Mouse (Mus musculus) liver (tissue): ENCODE measurements around the gene Kndc1.

Experiments
- DNase-seq: peaks from one replicate; pipeline ENCODE4 v3.0.0-alpha.2; 2020; ENCODE audit warnings: mixed read lengths

Gene Kndc1

GRCm38 (mm10) chr7:139894655-139895557 lies at the start of gene Kndc1:
Gene Kndc1, plus strand, starts transcription at chr7:139894696.
- DNase-seq: no peak

DNA sequence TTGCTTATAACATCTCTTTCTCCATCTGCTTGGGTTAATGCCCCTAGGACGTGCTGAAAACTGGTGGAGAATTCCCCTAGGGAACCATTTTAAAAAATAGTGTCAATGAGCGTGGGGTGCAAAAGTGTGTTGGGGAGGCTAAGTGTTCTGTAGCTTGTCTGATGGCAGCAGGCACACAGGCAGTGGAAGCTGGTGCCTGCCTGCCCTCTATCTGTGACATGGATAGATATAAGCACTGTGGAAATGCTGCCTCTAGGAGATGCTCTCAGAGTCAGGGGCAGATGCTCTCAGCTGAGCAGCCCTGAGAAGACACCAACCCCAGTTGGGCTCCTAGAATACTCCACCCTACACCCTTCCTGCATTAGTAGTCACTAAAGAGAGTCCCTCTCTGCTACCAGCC lies 49.4 kb upstream of the Kndc1 start:
- no peak for DNase-seq

DNA sequence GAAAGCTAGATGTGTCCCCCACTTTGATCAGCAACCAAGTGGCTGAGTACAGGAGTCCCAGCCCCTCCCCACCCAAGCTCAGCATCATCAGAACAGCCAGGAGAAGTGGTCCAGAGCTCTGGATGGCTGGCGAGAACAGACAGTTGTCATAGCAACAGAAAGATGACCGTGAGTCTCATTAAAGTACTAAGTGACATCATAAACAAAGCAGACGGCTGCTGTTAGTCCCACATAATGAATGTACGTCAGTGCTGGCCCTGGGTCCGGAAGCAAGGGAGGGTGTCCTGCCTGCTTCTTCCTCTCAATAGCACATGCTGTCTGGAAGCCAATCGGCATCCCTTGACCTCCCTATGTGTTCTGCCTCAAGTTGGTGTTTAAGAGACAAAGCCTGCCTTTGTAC lies 44.3 kb upstream of the Kndc1 start:
- no peak for DNase-seq

DNA sequence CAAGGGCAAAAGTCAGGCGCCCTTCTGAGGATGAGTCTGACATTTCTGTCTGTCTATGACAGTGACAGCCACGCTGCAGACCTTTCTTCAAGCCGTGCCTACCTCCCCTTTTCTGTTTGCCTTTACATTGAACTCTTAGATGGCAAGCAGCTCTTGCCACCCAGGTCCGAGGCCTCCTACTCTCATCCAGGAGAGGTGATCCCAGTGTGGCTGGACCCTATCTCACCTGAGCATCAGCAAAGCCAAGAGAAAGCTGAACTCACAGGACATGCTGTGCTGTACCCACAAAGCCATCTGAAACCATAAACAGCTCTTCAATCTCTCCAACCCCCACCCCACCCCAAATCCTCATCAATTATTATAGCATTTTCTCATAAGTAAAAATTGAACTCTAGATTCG lies 43.8 kb upstream of the Kndc1 start:
- DNase-seq: no peak

GRCm38 (mm10) chr7:139851098-139851497 lies 43.4 kb upstream of the Kndc1 start:
- no peak for DNase-seq

- DNase-seq: no peak
Observed at GRCm38 (mm10) chr7:139855261-139855660, 39.2 kb upstream of the Kndc1 start.

GRCm38 (mm10) chr7:139861411-139861810 lies 33.1 kb upstream of the Kndc1 start:
- peak; percentile 54 for DNase-seq

DNA sequence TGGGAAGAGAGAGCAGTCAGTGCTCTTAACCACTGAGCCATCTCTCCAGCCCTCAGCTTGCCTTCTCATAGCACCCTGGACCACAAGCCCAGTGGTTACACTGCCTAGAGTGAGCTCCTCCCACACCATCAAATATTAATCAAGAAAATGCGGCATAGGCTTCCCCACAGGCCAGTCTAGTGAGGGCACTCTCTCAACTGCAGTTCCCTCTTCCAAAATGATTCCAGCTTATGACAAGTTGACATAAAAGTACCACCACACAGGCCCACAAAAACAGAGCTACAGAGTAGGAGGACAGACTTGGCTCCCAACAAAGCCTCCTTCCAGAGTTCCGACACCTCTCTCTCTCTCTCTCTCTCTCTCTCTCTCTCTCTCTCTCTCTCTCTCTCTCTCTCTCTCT lies 31.4 kb upstream of the Kndc1 start:
- no peak for DNase-seq

DNA sequence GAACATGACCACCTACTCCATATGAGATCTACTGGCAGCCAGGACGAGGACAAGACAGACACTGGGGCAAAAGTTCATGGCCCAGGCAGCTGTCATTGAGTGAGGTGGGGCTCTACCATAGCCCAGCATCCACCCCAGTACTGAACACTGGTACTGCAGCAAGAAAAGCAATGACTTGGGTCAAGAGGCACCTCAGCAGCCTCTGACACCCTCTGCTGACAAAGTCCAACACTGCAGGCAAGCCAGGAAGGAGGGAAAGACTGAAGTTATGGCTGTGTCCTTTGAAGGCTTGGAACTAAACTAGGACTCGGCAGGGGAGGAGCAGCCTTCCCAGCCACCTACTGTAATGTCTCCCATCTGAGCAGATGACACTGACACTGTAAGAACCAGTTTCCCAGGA lies 30.2 kb upstream of the Kndc1 start:
- no peak for DNase-seq

- no peak for DNase-seq
Observed at GRCm38 (mm10) chr7:139864871-139865270, 29.6 kb upstream of the Kndc1 start.

DNA sequence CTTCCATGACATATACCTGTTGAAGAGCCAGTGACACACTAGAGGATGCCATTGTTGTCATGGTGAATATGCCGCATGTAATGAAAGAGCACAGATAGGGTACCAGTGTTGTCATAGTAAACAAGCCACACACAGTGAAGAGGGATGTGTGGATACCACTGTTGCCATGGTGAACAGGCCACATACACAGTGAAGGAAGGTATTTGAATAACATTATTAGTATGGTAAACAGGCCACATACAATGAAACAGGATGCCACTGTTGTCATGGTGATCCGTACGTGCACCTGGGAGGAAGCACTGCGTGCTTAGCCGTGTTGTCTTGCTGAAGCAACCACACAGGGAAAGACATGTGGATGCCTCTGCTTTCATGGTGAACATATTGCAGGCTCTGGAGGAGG lies 23.5 kb upstream of the Kndc1 start:
- DNase-seq: no peak

DNA sequence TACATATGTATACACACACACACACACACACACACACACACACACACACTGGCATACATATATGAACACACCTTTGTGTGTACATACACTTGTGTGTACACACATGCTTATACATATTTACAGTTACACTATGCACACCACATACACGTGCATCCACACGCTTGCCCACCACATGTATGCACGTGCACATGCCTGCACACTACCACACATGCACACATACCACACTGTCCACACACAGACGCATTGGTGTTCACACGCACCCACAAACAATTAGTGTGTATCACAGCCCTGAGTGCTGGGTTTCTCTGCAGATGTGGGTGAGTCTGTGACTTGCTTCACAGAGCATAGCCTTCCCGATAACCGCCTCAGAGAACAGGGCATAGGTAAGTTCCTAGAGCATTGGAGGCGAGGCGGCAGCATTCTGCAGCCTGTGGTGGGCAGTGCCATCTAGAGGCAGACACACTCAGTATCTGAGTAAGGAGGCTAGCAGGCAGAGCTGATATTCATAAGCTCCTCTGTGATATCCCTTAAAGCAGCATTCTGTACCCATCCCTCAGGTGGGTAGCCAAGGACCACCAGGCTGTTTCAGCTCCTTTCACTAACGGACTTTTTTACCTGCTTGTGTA lies 17.2 kb upstream of the Kndc1 start:
- DNase-seq: no peak

- no peak for DNase-seq
Observed at GRCm38 (mm10) chr7:139878122-139878521, 16.4 kb upstream of the Kndc1 start.

GRCm38 (mm10) chr7:139878621-139879020 lies 15.9 kb upstream of the Kndc1 start:
- DNase-seq: no peak

- no peak for DNase-seq
Observed at GRCm38 (mm10) chr7:139883545-139883944, 11.0 kb upstream of the Kndc1 start.

DNA sequence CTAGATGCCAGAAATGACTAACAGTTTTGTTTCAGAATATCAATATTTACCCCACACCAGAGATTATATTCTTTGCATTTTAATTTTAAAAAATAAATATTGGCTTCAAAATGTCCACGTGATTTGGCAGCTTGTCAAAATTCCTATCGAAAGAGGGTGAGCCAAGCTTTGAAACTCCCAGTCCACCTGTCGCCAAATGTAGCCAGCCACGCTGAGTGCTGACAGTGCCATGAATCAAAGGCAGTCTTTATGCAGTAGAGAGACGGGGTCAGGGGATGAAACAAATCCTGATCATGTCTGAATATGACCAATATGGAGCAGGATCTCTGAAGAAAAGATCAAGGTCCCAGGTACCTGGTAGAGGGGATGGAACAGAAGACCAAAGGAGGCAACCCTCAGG lies 2.7 kb upstream of the Kndc1 start:
- DNase-seq: no peak

- no peak for DNase-seq
Observed at GRCm38 (mm10) chr7:139896271-139896670, 1.8 kb downstream of the Kndc1 start.

DNA sequence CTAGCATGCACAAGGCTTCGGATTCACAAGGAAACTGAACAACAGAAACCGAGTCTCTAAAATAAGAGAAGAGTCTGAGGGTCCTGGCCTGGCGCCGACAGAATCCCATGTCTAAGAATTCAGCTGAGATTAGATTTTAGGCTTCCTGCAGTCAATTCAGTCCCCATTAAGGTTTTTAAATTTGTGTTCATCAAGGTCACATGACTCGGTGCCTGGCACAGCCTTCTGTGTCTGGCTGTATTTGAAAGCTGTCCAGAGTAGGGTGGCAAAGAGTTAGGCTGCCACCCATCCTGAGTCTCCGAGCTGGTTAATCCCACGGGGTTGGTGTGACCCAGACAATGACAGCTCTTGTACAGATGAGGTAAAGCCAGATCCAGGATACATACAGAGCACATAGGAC lies 2.3 kb downstream of the Kndc1 start:
- no peak for DNase-seq

DNA sequence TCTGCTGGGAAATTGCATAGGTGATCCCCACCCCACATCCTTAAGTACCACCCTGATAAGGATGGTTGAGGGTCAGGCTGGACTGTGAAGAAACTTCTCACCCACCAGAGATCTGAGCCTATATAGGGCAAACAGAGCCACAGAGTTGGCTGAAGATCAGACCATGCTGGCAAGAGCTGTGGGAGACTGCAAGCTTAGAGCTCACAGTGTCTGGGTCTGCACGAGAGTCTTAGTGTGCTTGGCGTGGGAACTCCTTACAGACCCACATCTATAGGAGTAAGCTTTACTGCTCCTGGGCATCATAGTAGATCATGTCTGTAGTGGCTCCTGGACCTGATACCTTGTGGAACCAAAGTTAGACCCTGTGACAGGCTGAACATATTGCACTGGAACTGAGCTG lies 4.1 kb downstream of the Kndc1 start:
- no peak for DNase-seq

- no peak for DNase-seq
Observed at GRCm38 (mm10) chr7:139899505-139899904, 5.0 kb downstream of the Kndc1 start.

- no peak for DNase-seq
Observed at GRCm38 (mm10) chr7:139900456-139900855, 6.0 kb downstream of the Kndc1 start.

DNA sequence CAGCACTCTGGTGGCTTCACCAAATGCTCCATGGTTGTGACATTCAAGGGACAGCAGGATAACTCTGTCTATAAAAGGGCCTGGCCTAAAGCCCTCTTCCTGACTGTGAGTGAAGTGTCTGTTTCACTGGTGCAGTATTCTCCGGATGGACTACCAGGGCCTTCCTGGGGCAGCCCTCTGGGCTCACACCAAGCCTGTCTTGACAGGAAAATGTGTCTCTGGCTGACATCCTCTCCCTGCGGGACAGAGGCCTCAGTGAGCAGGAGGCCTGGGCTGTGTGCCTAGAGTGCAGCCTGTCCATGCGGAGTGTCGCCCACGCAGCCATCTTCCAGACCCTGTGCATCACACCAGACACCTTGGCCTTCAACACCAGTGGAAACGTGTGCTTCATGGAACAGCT lies 6.4 kb downstream of the Kndc1 start:
- no peak for DNase-seq

- DNase-seq: no peak
Observed at GRCm38 (mm10) chr7:139901981-139902380, 7.5 kb downstream of the Kndc1 start.

DNA sequence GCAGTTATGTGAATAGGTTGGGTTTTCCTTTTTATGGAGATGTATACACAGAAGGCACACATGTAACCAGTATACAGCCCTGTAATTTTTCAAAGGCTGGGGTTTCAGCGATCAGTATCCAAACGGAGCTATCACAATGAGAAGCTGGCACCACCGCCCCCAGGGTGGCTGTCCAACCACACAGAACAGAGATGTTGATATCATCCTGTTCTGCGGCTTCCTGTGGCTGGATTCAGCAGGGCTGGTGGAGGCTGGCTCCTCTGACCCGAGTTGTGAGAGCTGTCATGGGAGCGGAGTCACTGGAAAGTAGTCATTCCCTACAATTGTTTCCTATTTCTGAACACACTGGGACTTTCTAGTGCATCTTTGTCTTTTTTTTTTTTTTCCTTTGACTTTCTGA lies 10.8 kb downstream of the Kndc1 start:
- DNase-seq: no peak

DNA sequence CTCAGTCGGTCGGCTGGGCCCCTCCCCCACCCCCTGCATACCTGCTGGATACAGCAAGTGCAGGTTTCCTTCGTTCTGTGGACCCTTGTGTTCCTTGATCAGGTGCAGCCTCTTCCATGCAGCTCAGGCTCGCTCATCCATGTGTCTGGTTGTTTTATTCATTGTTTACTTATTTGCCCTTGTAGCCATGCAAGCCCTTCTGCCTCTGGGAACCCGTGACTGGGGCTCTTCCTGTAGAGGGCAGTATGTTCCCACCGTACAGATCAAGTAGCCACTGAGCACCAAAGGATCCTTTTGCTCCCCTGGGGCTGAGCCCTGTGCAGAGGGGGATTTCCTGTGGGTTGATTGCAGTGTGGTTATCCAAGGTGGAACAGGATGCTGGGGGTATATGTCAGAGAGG lies 11.2 kb downstream of the Kndc1 start:
- peak; percentile 16 for DNase-seq
